Mouse (Mus musculus) MEL (cell line): Measurements from ENCODE around the gene Lonp1. TPM values are rescaled to one million over a fixed set of nuclear protein-coding genes. Genes with fewer than 3 reads are reported as not detected.
A peak's percentile ranks its signal among the peaks of the same experiment; 100 is the strongest.

Source experiments
- DNase-seq: peaks from one replicate; pipeline ENCODE4 v3.0.0; 2011; ENCODE audit warnings: low read depth, low spot score
- H3K27ac ChIP-seq: 2 replicates; pipeline ENCODE4 v1.5.1; 2012; ENCODE audit warnings: low read depth, mild to moderate bottlenecking, control low read depth, low read length, moderate library complexity; ENCODE audit not compliant: control insufficient read depth
- H3K27me3 ChIP-seq, 2 experiments: fragments of 150-350 bp in 1 of 2; sonication (generic) in 1 of 2; 2 replicates each; pipeline ENCODE4 v1.6.1; 2012; ENCODE audit warnings: low read length in 2 of 2, mild to moderate bottlenecking in 2 of 2, improper control_type of control experiment in 1 of 2, moderate library complexity in 1 of 2; ENCODE audit not compliant: insufficient read depth in 2 of 2, control insufficient read depth in 1 of 2
- H3K36me3 ChIP-seq, 2 experiments: 2 replicates each; pipeline ENCODE4 v1.6.1; 2012 to 2014; ENCODE audit warnings: low read length in 2 of 2, improper control_type of control experiment in 1 of 2, inconsistent platforms in 1 of 2, mild to moderate bottlenecking in 1 of 2; ENCODE audit not compliant: insufficient read depth in 2 of 2, control insufficient read depth in 1 of 2
- H3K4me1 ChIP-seq, 2 experiments: fragments of 150-350 bp in 1 of 2; sonication (generic) in 1 of 2; 2 replicates each; pipeline ENCODE4 v1.6.1; 2012; ENCODE audit warnings: low read length in 2 of 2, improper control_type of control experiment in 1 of 2, mild to moderate bottlenecking in 1 of 2; ENCODE audit not compliant: insufficient read depth in 2 of 2, control insufficient read depth in 1 of 2
- H3K4me3 ChIP-seq, 2 experiments: fragments of 150-350 bp in 1 of 2; sonication (generic) in 1 of 2; 2 replicates each; pipeline ENCODE4 v1.5.1; 2012; ENCODE audit warnings: low read depth in 2 of 2, low read length in 2 of 2, mild to moderate bottlenecking in 2 of 2, moderate library complexity in 2 of 2, control low read depth in 1 of 2, improper control_type of control experiment in 1 of 2; ENCODE audit not compliant: control insufficient read depth in 1 of 2, insufficient read depth in 1 of 2
- H3K79me2 ChIP-seq: 2 replicates; pipeline ENCODE4 v1.6.1; 2012; ENCODE audit warnings: mild to moderate bottlenecking, low read length, moderate library complexity; ENCODE audit not compliant: control insufficient read depth, poor library complexity, insufficient read depth
- H3K9ac ChIP-seq: 2 replicates; pipeline ENCODE4 v1.6.1; 2012; ENCODE audit warnings: low read depth, mild to moderate bottlenecking, control low read depth, low read length, moderate library complexity; ENCODE audit not compliant: control insufficient read depth, poor library complexity, severe bottlenecking
- H3K9me3 ChIP-seq: fragments of 150-350 bp; sonication (generic); replicated peaks from 2 replicates; pipeline ENCODE4 v1.6.1; 2012; ENCODE audit warnings: mild to moderate bottlenecking, low read length, improper control_type of control experiment, moderate library complexity; ENCODE audit not compliant: insufficient read depth
- CHD1 ChIP-seq: IDR thresholded peaks from 2 replicates; pipeline ENCODE4 v1.6.1; 2012; ENCODE audit warnings: low read depth, mild to moderate bottlenecking, inconsistent platforms, low read length, improper control_type of control experiment
- CHD2 ChIP-seq: IDR thresholded peaks from 2 replicates; pipeline ENCODE4 v1.6.1; 2011; ENCODE audit warnings: low read length, improper control_type of control experiment
- E2F4 ChIP-seq: IDR thresholded peaks from 2 replicates; pipeline ENCODE4 v1.6.1; 2011; ENCODE audit warnings: low read depth, low read length, improper control_type of control experiment, borderline replicate concordance
- ELF1 ChIP-seq: IDR thresholded peaks from 2 replicates; pipeline ENCODE4 v1.6.1; 2014; ENCODE audit warnings: low read depth, mild to moderate bottlenecking, inconsistent platforms, low read length, improper control_type of control experiment, moderate library complexity
- ETS1 ChIP-seq: IDR thresholded peaks from 2 replicates; pipeline ENCODE4 v1.6.1; 2012; ENCODE audit warnings: low read depth, mild to moderate bottlenecking, inconsistent platforms, low read length, improper control_type of control experiment, moderate library complexity
- HCFC1 ChIP-seq: IDR thresholded peaks from 2 replicates; pipeline ENCODE4 v1.6.1; 2012; ENCODE audit warnings: low read depth, mild to moderate bottlenecking, inconsistent platforms, low read length, improper control_type of control experiment, moderate library complexity
- JUND ChIP-seq: IDR thresholded peaks from 2 replicates; pipeline ENCODE4 v1.6.1; 2011; ENCODE audit warnings: low read depth, mild to moderate bottlenecking, improper control_type of control experiment, low read length
- KAT2A ChIP-seq: conservative IDR thresholded peaks from 2 replicates; pipeline ENCODE4 v1.6.1; 2012; ENCODE audit warnings: low read depth, low read length, improper control_type of control experiment, inconsistent platforms
- MAFK ChIP-seq: IDR thresholded peaks from 2 replicates; pipeline ENCODE4 v1.6.1; 2011; ENCODE audit warnings: low read depth, mild to moderate bottlenecking, low read length, improper control_type of control experiment, borderline replicate concordance
- MXI1 ChIP-seq: IDR thresholded peaks from 2 replicates; pipeline ENCODE4 v1.6.1; 2011; ENCODE audit warnings: mild to moderate bottlenecking, low read depth, low read length, improper control_type of control experiment
- MYB ChIP-seq: IDR thresholded peaks from 2 replicates; pipeline ENCODE4 v1.6.1; 2011; ENCODE audit warnings: mild to moderate bottlenecking, low read depth, low read length, improper control_type of control experiment
- MYC ChIP-seq: IDR thresholded peaks from 2 replicates; pipeline ENCODE4 v1.6.1; 2011; ENCODE audit warnings: low read depth, mild to moderate bottlenecking, low read length, improper control_type of control experiment, moderate library complexity
- NELFE ChIP-seq: IDR thresholded peaks from 2 replicates; pipeline ENCODE4 v1.6.1; 2011; ENCODE audit warnings: low read depth, low read length, improper control_type of control experiment
- POLR2A ChIP-seq, 2 experiments: IDR thresholded peaks; 2 replicates each; pipeline ENCODE4 v1.6.1; 2011 to 2012; ENCODE audit warnings: low read length in 2 of 2, mild to moderate bottlenecking in 2 of 2, control low read depth in 1 of 2, improper control_type of control experiment in 1 of 2, low read depth in 1 of 2, moderate library complexity in 1 of 2; ENCODE audit not compliant: control insufficient read depth in 1 of 2, insufficient read depth in 1 of 2, poor library complexity in 1 of 2
- RAD21 ChIP-seq: IDR thresholded peaks from 2 replicates; pipeline ENCODE4 v1.6.1; 2011; ENCODE audit warnings: mild to moderate bottlenecking, low read depth, low read length, improper control_type of control experiment
- SIN3A ChIP-seq: IDR thresholded peaks from 2 replicates; pipeline ENCODE4 v1.6.1; 2012; ENCODE audit warnings: low read length, improper control_type of control experiment, inconsistent platforms
- TAL1 ChIP-seq: IDR thresholded peaks from 2 replicates; pipeline ENCODE4 v1.6.1; 2012; ENCODE audit warnings: mild to moderate bottlenecking, inconsistent platforms, low read length, moderate library complexity, mixed read lengths
- USF1 ChIP-seq: IDR thresholded peaks from 2 replicates; pipeline ENCODE4 v1.6.1; 2014; ENCODE audit warnings: low read depth, mild to moderate bottlenecking, inconsistent platforms, low read length, improper control_type of control experiment, moderate library complexity
- ZKSCAN1 ChIP-seq: IDR thresholded peaks from 2 replicates; pipeline ENCODE4 v1.6.1; 2012; ENCODE audit warnings: low read depth, mild to moderate bottlenecking, inconsistent platforms, low read length, improper control_type of control experiment, moderate library complexity
- polyA plus RNA-seq, 2 experiments: library from polyadenylated mRNA; stranded (reverse) in 1 of 2; unstranded in 1 of 2; fragments of >175 nt in 1 of 2; fragments of >200 nt in 1 of 2; gene quantifications; 2 replicates each; pipeline versions ENCODE4 v1.2.1 to v1.2.4; 2012; ENCODE audit warnings: low replicate concordance in 2 of 2, low read depth in 1 of 2; ENCODE audit not compliant: insufficient read length in 2 of 2, insufficient read depth in 1 of 2, missing spikeins in 1 of 2
- total RNA-seq: library from RNA; depleted of rRNA; stranded (reverse); fragments of 300-350 nt; gene quantifications from 2 replicates; pipeline ENCODE4 v1.2.3, GENCODE M21; 2012

Gene Lonp1
- total and polyA plus RNA-seq, 3 experiments, result 162 to 296 (median 197) TPM

DNA sequence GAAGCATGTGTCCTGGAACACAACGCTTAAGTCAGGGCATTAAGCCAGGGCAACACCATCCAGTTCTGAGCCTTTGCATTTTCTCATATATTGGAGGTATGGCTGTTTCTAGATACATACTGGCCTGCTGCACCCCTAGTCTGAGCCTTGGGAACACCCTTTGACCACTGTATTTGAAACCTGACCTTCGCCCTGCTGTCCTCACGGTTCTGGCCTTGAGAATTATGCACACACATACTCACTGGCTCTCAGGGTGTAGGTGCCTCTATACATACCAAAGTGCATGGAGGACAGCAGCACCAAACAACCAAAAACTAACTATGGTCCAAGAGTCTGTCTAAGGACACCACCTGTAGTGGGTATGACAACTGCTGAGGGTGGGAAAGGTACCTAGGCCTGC lies 53.7 kb downstream of the Lonp1 start:
- no peak for DNase-seq
- H3K9ac ChIP-seq, result no peak overlapping the region
- no peak overlapping the region for H3K4me3 ChIP-seq
- no peaks in the 10 kb centered on the region for H3K27me3 ChIP-seq
- peaks cover 2% of the 10 kb centered on the region; the same call in 1 of the 2 replicates for H3K79me2 ChIP-seq
- H3K27ac ChIP-seq, result no peak overlapping the region
- peaks cover 0 to 27% of the 10 kb centered on the region in 2 experiments; a peak in 2 of 4 replicates for H3K36me3 ChIP-seq
- TF ChIP-seq POLR2A (IDR thresholded peaks at IDR 0.05; ENCODE audit: control insufficient read depth in 1 of 2, insufficient read depth in 1 of 2, low read depth in 1 of 2, low read length in 2 of 2, poor library complexity in 1 of 2), result peak in 1 of 2 experiments; percentile 30; a peak in 1 of 4 replicates
- TF ChIP-seq USF1, result no peak
- no peaks in the 10 kb centered on the region for H3K9me3 ChIP-seq
- H3K4me1 ChIP-seq, result no peaks in the 10 kb centered on the region

DNA sequence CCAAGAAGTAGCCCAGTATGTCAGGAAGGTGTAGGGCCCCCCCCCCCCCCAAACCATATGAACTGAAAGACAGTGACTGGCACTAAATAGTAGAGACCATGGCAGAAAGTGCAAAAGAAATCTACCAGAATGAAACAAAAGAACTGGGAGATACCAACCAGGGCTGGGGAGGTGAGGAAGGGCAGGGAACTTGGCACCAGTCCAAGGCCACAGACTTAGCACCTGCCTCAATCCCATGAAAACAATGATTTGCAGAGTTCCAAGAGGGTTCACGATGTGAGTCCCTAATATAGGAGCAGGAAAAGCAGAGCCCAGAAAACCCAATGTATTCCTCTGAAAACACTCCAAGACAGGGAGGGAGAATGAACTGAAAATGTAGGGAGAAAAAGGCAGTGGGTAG lies 54.5 kb downstream of the Lonp1 start:
- no peak for DNase-seq
- no peaks in the 10 kb centered on the region for H3K4me1 ChIP-seq
- peaks cover 0 to 20% of the 10 kb centered on the region in 2 experiments; a peak in 2 of 4 replicates for H3K36me3 ChIP-seq
- H3K79me2 ChIP-seq, result peaks cover 2% of the 10 kb centered on the region; the same call in 1 of the 2 replicates
- no peak overlapping the region for H3K9ac ChIP-seq
- no peak overlapping the region for H3K27ac ChIP-seq
- no peak overlapping the region for H3K4me3 ChIP-seq
- H3K27me3 ChIP-seq, result no peaks in the 10 kb centered on the region
- TF ChIP-seq JUND, result no peak
- no peak for TF ChIP-seq TAL1
- no peak for TF ChIP-seq SIN3A
- no peak for TF ChIP-seq HCFC1
- TF ChIP-seq ZKSCAN1, result no peak
- TF ChIP-seq RAD21, result no peak
- no peak for TF ChIP-seq CHD1
- TF ChIP-seq NELFE, result no peak
- TF ChIP-seq ETS1, result no peak
- TF ChIP-seq CHD2, result no peak
- TF ChIP-seq KAT2A, result no peak
- TF ChIP-seq MAFK, result no peak
- H3K9me3 ChIP-seq, result no peaks in the 10 kb centered on the region

DNA sequence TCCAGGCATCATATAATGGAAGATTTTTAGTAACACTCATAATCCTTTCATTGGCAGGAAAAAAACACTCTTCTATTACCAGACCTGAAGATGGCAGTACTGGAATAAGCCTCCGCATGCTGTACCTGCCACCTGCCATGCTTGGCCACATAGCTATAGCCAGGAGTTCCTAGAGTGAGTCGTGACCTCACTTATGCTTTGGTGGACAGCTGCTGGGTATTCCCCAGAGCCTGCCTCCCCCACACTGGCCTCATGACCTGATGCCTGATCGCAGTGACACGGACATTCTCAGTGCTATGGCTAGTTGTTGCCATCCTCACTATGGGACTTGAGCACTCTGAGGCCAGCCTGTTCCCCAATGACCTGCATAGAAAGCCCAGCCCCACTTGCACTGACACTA lies 56.4 kb downstream of the Lonp1 start:
- Histone ChIP-seq H3K79me2 (peaks cover 2% of the 10 kb centered on the region; the same call in 1 of the 2 replicates), H3K36me3 (peaks cover 0 to 20% of the 10 kb centered on the region in 2 experiments; a peak in 2 of 4 replicates), H3K4me3 (no peak overlapping the region), H3K27me3 (no peaks in the 10 kb centered on the region), H3K9ac (no peak overlapping the region), H3K27ac (no peak overlapping the region), H3K4me1 (no peaks in the 10 kb centered on the region), H3K9me3 (no peaks in the 10 kb centered on the region)
- TF ChIP-seq ETS1 (no peak), MXI1 (no peak), MYB (no peak), E2F4 (no peak), ELF1 (no peak), NELFE (no peak), USF1 (no peak), MYC (no peak), MAFK (no peak), CHD2 (no peak)
- no peak for DNase-seq
